Mouse (Mus musculus) ovary, postnatal 36 days (tissue): ENCODE measurements around the gene Tnrc6b.
"Not testable (repeated sequence)": the region's sequence is repeated elsewhere in the genome, so short reads cannot be mapped to it uniquely, and the experiment has no call there.

Source experiments
- DNase-seq: peaks from one replicate; pipeline ENCODE4 v3.0.0; 2022; ENCODE audit warnings: low spot score, mixed read lengths

The Tnrc6b gene

DNA sequence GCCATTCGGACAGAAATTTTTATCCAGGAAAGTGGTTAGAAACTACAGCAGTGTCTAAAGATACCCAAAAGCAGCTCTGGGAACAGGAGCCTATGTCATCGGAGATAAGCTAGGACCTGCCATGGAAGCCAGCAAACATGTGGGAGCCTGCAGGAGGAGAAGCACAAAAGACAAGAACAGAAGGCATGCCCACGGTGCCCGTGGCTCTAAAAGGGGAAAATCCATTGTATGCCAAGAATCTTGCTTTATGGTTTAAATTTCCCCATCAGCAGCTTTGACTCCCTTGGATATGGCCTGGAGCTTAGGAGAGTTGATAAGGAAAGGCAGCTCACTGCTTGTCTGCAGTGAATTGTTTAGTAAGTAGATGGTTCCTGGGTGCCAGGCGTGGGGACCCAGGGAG lies 8.2 kb upstream of the Tnrc6b start:
- no peak for DNase-seq

DNA sequence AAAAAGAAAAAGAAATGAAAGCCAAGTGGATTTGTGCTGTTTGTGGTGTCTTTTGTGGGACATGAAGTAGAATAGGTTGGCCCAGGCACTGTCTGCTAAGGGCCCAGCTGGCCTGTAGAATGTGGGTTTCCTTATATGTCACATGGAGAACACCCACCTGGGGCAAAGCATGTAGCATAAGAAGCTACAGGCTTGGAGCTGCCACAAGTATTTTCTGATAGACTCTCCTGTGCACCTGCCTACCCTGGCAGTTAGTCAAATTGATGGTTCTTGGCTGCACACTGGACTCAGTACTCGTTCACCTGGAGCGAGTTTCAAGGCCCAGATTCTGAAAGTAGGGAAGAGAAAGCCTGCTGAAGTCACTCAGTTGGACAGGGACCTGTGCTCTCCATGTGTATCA lies 7.6 kb upstream of the Tnrc6b start:
- no peak for DNase-seq

DNA sequence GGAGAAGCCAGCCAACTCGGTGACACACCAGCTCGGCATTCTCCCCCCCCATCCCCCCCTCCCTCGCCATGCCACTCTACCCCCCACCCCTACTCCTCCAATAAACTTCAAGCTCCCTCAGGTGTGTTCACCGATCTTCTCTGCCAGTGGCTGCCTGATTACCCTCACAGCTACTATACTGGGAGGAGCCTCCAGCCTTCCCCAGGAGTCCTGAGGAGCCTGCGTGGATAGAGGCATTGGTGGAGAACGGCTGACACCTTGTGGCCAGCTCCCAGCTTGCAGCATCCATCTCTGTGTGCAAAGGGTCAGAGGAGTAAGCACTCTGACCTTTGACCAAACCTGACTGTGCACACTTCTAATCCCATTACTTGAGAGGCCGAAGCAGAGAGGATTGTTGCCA lies 6.8 kb upstream of the Tnrc6b start:
- DNase-seq: peak; percentile 76

DNA sequence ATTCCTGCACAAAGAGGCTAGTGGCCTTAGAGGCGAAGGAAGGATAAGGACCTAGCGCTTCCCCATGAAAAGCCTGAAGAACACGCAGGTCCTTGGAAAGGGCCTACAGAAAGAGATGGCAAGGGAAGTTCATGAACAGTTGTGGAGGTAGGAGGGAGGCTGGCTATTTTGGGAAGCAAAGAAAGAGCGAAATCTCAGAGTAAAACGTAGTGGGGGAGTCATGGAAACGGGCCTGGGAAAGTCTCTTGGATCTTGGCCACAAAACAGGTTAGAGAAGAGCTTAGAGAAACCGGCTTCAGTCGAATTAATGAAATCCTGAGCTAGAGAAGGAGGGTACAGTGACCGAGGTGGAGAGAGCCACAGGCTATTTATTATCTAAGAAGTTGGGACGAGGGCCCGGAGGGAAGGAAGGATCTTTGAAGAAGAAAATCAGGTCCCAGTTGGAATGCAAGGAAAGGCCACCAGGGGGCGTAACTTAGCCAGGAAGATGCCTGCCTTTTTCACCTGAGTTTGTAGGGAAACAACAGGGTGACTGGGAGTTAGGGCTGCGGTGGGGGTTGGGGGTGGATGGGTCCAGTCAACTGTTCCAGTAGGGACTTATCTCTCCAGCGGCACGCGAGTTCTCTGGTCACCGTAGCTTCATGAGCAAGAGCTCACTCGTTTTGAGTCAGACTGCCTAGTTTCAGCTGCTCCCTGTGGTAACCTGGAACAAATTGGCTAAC lies 5.1 kb upstream of the Tnrc6b start:
- DNase-seq: peak; percentile 75

DNA sequence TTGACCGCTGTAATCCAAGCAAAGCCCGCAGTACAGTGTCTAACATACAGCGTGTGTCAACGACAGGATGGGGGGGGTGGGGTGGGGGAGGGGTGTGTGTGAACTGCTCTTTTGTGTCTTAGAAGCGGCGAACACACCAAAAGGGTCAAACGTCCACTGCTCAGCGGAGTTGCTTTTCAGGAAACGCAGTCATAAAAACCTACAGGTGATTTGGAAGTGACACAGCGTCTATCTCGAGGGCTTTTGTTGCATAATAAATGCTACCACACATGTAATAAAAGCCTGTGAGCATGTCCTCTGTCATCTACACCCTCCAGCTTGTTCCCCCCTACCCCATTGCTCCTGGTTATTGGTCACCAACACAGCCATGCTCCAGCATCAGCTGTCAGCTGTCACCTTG lies 4.5 kb upstream of the Tnrc6b start:
- DNase-seq: no peak

DNA sequence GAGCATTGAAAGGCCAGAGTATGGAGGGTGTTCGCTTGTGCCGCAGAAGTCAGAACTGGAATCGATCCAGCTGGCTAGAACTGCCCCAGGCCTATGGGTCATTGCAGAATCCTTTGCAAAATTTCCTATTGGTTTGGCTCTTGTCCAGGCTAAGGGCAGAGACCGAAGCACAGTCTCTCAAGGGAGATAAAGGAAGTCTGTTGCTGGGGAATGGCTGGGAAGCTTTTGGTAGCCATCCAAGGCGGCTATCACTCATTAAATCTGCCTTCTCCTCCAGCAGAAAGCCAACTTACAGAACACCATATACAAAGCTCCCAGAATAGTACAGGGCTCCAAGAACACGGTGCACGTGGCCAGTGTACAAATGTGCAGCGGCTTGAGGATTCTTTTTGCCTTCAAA lies 4.0 kb upstream of the Tnrc6b start:
- peak; percentile 44 for DNase-seq

DNA sequence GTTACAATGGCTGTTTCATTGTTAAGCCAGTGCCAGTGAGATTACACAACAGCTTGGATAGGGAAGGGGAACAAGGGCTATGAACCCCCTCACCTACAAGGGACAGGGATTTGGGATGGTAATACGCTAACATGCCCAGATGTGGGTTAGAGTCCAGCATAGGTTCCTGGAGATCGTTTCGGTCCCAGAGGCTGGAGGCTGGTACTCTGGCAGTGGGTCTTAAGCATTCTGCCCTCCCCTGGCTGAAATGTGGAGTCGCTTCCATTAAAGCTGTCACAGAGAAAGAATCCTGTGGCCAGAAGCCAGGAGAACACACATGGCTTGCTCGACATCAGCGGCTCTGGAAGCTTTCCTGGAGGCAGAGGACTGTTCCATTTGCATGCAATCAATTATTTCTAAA lies 1.5 kb upstream of the Tnrc6b start:
- DNase-seq: no peak

DNA sequence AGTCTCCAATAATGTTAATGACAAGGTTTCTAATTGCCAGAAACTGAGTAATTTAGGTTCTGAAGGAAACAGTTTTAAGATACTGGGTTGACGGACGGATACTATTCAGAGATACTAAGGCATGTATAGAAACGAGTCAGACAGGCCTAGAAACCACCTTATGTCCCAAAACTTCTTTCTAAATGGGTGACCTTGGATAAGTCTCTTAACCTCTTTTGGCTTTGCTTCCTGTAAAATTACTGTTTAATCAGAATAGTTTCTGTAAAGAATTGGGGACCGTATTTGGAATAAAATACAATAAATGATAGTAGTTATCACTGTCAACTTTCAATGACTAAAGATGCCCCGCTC lies 881 bp upstream of the Tnrc6b start:
- no peak for DNase-seq

DNA sequence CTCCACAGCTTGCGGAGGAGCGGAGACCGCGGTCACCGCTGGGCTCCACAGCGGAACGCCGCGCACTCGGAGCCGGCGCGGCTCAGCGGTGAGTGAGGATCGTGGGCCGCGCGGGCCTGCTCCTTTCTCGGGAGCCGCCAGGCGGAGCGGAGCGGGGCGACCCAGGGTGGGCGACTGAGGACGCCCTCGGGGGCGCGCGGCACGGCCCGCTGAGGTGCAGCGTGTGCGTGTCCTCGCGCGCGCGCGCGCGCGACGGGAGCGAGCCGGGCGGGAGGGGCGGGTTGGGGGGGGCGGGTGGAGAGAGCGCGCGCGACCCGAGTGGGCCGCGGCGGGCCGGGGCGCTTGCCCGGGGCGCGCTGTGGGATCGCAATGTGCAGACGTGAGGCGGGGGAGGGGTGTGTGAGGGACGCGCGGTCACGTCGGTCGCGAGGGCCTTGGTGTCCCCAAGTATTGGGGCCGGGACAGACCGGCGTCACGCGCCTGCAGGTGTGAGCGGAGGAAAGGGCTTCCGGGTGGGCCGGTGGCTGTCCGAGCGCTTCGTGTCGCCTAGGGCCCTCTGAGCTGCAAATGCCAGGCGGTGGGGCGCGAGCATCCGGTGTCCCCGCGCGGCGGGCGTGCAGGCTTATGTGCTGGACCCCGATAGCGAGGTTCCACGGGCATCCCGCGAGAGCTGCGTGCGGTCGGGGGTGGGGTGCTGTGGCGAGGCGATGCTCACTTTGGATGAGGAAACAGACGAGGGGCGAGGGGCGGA lies 463 bp downstream of the Tnrc6b start:
- peak; percentile 58 for DNase-seq

DNA sequence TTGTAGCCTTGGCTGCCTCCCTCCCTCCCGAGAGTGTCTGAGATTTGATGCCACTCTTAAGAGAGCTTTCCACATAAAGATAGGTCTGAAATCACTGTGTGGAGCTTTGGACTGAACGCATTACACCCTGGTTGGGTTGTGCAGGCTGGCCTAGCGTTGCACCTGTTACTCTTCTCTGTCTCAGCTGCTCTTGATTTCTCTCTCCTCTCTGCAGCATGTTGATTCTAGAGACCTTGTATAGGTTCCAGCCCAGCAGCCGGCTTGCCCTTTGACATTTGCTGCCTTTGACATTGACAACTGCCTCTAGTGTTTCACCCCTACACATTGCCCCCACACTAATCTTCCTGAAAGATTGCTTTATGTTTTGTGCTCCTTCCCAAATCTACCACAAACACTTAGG lies 3.2 kb downstream of the Tnrc6b start:
- DNase-seq: no peak

DNA sequence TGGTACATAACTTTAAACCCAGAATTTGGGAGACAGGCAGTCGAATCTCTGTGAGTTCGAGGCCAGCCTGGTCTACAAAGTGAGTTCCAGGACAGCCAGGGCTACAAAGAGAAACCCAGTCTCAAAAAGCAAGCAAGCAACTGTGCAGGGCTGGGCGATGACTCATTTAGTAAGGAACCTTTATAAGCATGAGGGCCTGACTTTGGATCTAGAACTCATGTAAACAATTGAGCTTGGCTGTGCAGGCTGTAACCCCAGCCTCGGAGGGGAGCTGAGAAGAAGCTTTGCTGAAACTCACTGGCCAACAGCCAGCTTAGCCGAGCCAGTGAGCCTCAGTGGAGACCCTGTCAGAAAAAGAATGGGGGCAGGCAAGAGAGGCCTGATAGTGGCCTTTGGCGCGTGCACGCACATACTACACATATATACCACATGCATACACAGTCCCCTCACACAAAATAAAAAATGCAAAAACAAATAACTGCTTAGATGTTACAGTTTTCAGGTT lies 5.6 kb downstream of the Tnrc6b start:
- DNase-seq: no peak

DNA sequence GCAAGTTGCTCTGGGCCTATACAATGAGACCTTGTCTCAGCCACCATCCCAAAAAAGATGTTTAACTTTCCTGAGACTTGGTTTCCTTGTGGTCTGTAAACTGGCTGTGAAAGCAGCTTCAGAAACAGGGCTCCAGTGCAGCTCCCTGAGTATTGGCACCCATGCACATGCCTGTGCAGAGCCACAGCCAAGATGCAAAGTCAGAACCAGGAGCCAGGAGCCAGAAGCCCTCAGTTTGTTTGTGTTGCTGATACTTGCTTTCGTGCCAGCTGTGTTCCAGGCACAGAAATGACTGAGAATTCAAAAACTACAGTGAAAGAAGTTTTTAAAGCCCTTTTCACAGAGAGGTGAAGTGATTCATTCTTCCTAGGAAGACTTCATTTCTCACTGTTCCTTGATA lies 6.3 kb downstream of the Tnrc6b start:
- no peak for DNase-seq

DNA sequence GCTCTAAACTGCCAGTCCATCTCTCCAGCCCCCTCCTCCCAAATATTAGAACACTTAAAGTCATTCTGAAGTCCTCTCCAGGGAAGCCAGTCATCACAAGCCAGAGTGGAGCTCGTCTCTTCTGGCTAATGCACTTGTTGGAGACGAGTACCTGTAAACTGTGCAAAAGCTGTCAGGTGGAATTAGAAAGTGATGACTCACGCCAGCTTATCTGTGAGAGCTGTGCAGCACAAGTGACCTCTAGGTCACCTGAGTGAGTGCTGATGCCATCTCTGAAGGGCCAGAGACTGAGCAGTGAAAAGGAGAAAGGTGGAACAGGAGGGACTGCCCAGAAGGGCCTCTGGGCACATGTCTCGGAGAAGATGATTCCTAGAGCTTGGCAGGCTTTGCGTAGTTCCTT lies 9.1 kb downstream of the Tnrc6b start:
- no peak for DNase-seq

DNA sequence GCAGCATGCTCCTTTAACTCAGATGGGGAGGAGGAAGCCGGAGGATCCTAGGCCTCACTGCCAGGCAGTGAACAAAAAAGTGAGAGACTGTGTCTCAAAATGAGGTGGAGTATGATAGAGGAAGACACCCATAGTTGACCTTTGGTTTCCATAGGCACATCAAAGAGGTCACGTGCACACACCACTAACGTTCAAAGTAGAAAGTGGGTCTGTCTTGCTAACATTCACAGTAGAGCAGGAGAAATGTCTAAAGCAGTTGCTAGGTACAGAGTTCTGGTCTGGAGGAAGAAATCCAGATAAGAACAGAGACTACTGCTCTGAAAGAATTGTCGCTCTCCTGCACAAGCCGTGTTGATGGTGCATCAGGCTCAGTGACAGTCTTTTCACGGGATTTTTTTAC lies 10.7 kb downstream of the Tnrc6b start:
- no peak for DNase-seq

DNA sequence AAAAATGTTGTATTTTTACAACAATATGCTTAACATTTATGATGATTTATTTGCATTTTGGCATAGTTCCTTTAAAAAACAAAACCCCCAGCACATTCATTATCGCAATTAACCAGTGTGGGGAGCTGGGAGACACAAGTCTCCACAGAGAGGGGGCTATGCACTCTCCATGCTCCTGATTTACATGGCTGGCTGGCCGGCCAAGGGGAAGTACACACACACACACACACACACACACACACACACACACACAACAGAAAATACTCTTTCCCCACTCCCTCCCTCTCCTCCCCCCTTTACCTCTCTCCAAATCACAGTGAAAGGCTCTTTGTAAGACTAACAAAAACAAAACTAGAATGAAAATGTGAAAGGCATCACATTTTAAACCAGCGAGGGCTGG lies 11.3 kb downstream of the Tnrc6b start:
- no peak for DNase-seq

DNA sequence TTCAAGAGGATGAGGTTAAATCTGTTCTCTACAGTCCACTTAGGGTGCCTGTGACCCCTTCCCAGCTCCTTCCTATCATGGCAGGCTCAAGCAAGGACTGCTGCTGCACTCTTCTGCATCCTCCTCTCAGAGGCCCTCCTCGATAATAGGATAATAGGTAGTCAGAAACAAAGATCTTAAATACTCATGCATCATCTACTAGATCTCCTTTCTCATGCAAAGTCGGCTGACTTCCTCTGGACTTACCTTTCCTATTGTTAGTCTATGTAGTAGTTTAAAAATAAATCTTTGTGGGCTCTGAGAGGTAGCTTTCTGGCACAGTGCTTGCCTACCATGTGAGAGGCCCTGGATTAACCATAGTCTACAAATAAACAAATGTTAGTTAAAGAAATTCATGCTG lies 18.4 kb downstream of the Tnrc6b start:
- DNase-seq: no peak

DNA sequence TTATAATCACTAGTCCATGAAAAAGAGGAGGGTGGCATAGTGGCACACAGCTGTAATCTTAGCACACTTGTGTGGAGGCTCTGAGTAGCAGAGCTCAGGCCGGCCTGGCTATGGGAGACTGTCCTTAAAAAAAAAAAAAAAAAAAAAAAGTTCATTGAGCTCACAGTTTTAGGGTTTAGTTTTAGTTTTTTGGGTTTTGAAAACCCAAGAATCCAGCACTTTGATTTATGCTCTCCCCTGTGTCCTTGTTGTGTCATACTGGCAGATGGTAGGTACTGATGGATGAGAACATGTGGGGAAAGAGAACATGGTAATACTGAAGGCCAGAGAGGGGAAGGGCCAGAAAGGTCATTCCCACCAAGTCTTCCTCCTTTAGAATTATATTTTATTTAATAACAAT lies 19.9 kb downstream of the Tnrc6b start:
- DNase-seq: no peak

DNA sequence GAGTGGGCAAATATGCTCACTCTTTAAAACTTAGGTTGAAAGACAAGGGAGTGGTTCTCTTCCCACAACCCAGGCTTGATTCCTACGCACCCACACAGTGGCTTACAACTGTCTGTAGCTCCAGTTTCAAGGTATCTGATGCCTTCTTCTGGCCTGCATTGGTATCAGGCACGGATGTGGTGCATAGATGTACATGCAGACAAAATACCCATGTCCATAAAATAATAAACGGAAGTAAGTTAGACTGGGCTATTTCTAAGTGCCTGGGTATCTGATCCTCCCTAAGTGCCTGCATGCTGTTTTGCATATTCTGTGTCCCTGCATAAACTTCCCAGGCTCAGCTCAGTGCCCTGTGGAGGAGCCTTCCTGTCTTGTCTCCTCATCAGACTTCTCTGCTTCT lies 20.4 kb downstream of the Tnrc6b start:
- DNase-seq: no peak

DNA sequence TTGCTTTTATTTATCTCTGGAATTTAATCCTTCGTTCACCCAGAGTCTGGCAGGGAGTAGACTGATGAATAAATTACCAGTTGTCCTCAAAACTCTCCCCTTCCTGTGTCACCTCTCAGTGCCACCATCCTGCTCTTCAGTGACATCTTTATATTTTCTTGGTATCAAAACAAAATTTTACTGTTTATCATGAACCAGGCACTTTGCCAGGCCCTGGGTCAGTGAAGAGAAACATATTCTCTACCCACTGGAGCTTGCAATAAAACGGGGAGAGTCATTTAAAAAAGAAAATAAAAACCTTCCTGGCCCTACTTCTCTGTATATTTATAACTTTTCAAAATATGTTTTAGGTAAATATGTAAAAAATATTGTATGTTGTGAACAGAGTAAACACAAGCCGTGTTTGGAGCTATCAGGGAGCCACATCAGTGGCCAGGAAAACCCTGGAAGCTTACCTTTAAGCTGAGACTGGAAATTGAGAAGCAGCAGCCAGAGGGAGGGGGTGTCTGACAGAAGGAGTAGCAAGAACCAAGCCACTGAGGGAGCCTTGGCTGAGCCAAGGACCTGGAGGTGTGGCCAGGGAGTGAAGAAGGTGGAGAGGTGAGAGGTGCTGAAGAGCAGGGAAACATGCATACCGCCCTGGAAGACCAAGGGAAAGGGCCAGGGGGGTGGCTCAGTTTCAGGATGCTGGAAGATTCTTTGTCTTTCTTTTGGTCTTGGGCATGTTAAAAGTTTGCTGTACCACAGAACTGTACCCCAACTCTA lies 21.3 kb downstream of the Tnrc6b start:
- no peak for DNase-seq

DNA sequence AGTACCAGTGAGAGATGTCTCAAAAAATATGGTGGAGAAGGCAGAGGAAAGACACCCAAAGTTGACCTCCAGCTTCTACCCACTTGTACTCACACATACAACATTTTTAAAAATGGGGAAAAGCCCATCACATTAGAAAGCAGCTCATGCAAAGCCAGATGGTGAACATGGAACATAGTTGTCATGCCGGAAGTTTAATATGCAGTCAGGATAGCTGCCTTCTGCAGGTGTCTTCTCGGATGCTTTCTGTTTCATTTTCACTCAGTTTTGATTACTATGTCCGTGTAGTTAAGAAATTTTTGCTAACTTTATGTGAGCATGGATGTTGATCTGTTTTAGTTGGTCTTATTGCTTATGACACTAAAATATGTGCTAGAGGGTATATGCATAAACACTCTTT lies 24.2 kb downstream of the Tnrc6b start:
- DNase-seq: no peak

DNA sequence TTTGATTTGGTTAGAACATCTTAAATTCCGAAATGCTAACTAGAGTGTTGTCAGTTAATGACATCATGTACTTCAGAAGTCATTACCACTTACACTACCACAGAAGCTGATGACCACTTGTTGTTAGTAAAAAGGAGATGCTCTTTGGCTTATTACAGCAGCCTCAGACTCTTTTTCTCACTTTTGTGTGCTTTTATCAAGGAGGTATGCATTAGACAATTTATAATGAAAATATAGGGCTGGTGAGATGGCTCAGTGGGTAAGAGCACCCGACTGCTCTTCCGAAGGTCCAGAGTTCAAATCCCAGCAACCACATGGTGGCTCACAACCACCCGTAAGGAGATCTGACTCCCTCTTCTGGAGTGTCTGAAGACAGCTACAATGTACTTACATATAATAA lies 24.6 kb downstream of the Tnrc6b start:
- DNase-seq: not testable (repeated sequence)

DNA sequence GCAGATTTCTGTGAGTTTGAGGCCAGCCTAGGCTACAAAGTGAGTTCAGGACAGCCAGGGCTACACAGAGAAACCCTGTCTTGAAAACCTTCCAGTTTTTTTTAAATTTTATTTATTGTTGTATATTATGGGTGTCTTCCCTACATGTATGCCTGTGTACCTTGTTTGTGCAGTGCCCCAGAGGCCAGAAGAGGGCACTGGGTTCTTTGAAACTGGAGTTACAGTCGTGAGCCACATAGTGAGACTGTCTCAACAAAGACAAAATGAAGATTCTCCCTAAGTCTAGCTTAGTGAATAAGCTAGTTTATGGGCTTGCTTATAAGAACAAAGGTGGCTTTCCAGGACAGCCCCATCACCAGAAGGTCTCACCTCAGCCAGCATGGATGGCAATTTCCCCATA lies 25.4 kb downstream of the Tnrc6b start:
- DNase-seq: no peak

DNA sequence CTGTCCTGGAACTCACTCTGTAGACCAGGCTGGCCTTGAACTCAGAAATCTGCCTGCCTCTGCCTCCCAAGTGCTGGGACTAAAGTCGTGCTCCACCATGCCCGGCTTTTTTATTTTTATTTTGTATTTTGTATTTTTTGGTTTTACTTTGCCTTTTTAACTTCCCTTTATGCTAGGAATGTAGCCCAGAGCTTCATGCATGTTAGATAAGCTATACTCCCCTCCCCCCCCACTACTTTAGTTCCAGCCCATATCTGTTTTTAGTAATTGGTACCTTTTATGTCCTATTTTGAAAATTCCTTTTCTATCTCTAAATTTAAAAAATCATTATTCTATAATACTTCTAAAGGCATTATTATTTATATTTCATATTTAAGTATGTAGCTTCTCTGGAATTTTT lies 27.1 kb downstream of the Tnrc6b start:
- no peak for DNase-seq
